Mouse (Mus musculus): ENCODE data around the gene Lef1.

DNA sequence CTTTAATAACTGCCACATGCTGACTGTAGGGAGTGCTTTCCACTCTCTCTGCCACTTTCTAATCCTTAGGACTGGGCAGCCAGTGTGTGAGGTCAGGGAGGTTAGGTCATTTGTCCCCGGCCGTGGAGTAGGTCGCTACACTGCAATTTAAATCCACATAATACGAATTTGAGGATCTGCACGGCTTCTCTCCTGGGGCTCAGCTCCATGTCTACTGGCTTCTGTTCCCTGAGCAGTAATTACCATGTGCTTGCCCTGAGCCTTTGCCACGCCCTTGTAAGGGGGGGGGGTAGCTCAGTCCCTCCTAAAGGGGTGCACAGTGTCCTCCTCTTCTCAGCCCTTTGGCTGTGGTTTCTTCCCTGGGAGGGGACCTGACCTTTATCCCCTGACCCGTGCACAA is 92.0 kb downstream of the Lef1 start:
- TF ChIP-seq TAL1 (IDR thresholded peaks at IDR 0.05; ENCODE audit: low read length), result no peak
- TF ChIP-seq EP300 (IDR thresholded peaks at IDR 0.05; ENCODE audit: low read depth in 1 of 2, low read length in 2 of 2), result no peak
- no peak for TF ChIP-seq GATA1 (IDR thresholded peaks at IDR 0.05; ENCODE audit: low read depth, low read length)
- no peak for TF ChIP-seq CTCF (IDR thresholded peaks at IDR 0.05 in 2 of 3, conservative IDR thresholded peaks at IDR 0.05 in 1 of 3; ENCODE audit: control insufficient read depth in 1 of 3, insufficient read depth in 1 of 3, low read depth in 2 of 3, low read length in 3 of 3, poor library complexity in 1 of 3, severe bottlenecking in 1 of 3)
- TF ChIP-seq UBTF (IDR thresholded peaks at IDR 0.05; ENCODE audit: borderline replicate concordance, insufficient read depth, low read depth, low read length), result no peak
- TF ChIP-seq MAFK (IDR thresholded peaks at IDR 0.05; ENCODE audit: borderline replicate concordance, low read depth, low read length), result no peak
- no peak for TF ChIP-seq E2F4 (IDR thresholded peaks at IDR 0.05; ENCODE audit: borderline replicate concordance, low read depth, low read length)

Data from MEL (cell line).